Mouse (Mus musculus) monocyte, adult 5-6 weeks (primary cell): ENCODE measurements at regions not wholly inside any gene's neighbourhood (a gene's known extent, or its start where the extent isn't known, plus 50 kb on each side); places are given as distances from the start of the nearest gene placed in this dataset.
A peak's percentile ranks its signal among the peaks of the same experiment; 100 is the strongest.
"Not testable (repeated sequence)": the region's sequence is repeated elsewhere in the genome, so short reads cannot be mapped to it uniquely, and the experiment has no call there.

Source experiments
- ATAC-seq: fragments of 153-309, 156-312 bp; replicated peaks from 2 replicates; pipeline ENCODE4 v1.8.0; 2017; ENCODE audit warnings: mild to moderate bottlenecking; ENCODE audit not compliant: low TSS enrichment, insufficient number of reproducible peaks, severe bottlenecking, poor library complexity, low FRiP score

DNA sequence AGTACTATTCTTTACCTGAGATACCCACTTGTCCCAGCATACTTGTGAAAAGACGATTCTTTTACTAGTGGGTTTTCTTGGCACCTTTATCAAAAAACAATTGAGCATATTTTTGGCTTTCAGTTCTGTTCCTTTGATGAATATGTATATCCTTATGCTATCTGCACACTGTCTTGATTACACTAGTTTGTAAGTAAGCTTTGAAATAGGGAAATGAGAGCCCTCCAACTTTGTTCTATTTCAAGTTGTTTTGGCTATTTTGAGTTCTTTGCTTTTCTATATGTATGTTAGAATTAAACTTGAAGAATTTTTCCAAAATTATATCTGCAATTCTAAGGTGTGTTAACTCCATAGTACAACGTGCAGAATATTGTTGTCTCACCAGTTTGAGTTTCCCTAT is 311.3 kb downstream of the Gm11232 start:
- no peak for ATAC-seq

DNA sequence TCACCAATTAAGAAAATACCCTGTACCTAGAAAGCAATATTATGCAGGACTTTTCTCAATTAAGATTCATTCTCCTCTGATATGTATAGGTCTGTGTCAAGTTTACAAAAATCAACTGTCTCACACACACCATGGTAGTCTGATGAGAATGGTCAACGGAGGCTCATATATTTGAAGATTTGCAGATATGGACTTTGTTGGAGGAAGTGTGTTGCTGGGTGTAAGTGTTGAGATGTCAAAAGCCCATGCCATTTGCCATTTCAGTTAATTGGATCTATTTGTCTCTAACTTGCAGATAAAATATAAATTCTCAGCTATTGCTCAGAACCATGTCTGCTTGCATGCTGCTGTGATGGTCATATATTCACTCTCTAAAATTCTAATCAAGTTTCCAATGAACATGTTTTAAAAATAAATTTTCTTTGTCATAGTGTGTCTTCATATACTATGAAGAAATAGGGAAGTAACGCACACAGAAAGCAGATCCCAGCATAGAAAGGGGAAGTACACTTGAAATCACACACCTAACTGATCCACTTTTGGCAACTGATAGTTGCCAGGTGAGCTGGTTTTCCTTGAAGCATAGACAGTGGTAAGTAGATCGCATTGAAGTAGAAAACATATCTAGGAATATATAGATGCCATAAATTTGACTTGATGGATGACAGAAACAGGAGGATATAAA is 326.4 kb downstream of the Gm11232 start:
- no peak for ATAC-seq

DNA sequence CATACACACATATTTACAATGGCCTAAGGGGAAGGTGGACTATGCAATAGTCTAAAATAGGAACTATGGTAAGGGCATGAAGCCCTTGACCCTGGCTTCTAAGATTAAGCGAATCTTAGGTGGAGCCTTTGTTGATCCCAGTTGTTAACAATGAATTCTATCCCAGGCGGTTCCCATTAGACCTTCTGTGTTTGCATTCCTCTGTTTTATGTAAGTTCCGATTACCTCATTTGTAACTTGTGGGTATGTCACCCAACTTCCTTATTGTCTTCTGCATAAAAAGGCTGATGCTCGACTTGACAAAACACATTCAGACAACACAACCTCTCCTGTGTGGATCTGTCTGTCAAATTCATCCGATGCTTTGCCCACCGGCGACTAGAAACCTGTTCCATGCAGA is 335.6 kb downstream of the Gm11232 start:
- ATAC-seq = not testable (repeated sequence)

DNA sequence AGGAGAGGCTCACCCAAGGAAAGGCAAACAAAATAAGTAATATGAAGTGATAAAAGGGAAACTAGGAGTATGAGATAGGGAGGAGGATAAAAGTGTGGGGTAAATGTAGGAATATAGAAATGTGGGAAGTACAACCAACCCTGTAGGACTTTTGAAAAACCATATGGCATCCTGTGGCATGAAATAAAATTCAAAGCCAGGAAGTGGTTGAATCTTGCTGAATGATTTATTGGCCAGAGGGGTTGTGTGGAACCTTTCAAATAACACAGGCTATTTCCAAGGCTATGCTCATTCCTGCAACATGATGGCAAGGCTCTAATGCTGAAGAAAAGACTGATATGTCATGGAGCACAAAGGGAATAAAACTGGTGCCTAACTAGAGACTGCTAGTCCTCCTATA is 347.9 kb downstream of the Gm11232 start:
- ATAC-seq = no peak

DNA sequence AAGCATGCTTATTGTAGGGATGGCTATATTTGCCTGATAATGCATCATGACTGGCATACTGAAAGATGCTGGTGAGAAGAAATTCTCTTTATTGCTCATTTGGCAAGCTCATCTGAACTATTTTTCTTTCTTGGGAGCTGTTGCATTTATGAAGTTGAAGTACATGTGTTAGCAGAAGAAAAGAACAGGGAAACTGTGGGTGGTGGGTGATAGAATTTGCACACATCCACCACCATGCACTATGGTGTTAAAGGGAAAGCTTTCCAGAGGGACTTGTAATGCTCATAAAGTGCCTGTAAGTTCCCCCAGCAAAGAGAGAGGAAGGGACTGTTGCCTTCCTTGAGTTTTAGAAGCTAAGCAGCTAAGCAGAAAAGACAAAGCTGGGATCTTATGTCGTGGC is 367.3 kb downstream of the Gm11232 start:
- no peak for ATAC-seq

DNA sequence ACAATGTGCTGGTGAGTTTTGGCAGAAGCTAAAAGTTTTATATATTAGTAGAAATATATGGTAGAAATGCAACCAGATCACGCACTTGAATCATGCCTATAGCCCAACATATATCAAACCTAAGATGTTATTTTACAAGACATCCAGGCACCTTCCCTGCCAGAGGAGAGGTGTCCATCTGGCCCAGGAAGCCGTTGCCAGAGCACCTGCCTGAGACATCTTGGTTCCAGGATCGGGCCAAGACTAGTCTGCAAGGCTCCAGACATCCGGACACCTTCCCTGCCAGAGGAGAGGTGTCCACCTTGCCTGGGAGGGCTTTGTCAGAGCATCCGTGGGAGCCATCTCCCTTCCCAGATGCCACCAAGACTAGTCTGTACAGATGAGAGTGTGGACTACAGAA is 388.5 kb downstream of the Gm11232 start:
- ATAC-seq = no peak

DNA sequence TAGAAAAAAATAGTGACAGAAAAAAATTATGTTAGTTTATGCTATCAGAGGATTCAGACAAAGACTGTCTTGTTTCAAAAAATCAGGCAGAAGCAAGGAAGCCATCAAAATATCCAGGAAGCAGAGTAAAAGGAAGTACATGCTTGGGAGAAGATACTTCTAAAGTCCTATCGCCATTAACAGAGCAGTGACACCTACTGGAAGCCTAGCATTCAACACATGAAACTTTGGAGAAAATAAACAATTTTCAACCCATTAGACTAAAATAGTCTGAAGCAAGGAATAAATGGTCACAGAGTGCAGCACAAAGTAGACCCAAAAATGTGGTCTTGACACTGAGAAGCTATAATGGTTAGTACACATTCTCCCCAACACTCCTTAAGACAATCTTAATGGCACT is 394.0 kb downstream of the Gm11232 start:
- no peak for ATAC-seq

DNA sequence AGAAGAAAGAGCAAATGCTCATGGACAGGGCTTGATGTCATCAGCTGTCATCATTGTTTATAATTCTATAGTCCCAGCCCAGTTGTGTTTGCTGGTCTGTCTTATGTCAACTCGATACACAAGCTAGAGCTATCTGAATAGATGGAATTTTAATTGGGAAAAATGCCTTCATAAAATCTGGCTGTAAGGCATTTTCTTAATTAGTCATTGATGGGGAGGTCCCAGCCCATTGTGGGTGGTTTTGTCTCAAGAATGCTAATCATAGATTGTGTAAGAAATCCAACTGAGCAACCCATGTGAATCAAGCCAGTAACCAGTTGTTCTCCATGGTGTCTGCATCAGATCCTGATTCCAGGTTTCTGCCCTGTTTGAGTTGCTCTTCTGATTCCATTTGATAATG is 400.1 kb downstream of the Gm11232 start:
- ATAC-seq = no peak

DNA sequence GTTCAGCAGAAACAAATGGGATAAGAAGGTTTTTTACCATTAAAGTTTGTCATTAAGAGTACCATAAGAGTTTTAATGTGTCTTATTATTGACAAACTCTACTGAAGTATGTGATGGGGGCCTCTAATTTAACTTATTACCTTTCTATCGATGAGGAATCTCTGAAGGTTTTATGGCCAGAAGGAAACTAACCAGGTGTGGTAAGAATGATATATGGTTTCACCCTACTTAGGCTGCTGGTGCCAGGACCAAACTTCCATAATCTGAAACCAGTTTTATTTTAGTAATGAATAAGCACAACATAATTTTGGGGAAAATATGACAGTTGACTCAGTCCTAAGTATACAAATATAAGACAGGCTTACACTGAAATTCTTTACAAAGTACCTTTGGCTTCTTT is 401.1 kb downstream of the Gm11232 start:
- ATAC-seq = no peak

DNA sequence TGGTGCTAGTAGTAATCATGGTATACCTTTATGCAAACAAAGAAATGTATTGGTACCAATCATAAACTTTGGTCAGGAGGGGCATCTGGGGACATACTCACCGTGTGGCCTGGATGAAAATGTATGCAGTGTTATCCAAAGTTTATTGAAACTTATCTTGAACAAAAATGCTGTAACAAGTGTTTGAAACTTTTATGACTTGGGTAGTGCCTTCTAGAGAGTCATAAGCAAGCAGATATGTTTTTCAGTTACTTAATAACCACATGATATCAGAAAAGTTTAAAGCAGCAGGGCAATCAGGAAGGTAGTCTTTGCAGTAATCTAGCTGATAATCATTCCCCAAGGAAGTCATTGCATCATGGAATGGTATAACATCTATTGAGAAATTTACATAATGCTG is 401.5 kb downstream of the Gm11232 start:
- no peak for ATAC-seq

DNA sequence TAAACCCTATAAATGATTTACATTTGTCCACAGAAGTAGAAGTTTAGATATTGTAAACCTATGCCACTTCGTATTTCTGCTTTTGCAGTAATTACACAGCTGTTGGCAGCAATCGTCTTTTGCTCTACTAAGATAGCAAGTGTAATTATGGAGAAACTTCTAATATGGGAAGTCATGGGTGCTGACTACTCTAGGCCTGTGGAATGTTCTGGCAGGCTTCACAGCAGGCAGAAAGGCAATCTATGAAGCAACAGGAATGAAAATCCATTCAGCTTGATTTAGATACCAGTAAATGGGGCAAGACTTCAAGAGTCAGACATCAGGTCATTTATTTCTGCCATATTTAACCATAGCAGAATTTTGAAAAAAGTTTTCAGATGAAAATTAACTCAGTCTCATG is 405.9 kb downstream of the Gm11232 start:
- ATAC-seq = no peak

DNA sequence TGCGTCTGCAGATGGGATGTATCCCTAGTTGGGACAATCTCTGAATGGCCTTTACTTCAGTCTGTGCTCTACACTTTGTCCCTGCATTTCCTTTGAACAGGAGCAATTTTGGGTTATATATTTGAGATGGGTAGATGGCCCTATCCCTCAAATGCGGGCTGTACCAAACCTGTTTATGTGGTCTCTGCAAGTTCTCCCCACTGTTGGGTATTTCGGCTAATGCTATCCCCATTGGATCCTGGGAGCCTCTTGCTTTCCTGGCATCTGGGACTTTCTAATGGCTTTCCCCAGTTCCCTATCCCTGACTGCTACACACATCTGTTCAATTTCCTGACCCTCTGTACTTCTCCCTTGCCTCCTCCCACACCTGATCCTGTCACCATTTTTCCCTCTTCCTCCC is 414.7 kb downstream of the Gm11232 start:
- no peak for ATAC-seq

DNA sequence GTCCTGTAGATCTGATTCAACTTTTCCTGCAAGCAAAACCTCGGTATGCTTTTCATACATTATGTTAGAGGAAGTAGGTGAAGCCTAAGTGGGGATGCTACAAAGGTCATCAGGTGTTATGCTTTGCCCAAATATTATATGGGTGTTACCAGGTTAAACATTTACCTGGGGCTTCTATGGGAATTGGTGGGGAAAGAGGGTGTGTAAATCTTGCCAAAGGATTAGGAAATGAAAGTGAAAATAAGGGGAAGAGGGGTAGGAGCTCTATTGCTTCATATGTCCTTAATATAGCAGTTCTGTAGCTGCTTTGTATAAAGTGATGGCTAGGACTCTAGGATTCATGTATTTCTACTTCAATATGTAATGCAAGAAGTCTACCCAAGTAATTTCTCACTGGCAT is 419.2 kb downstream of the Gm11232 start:
- ATAC-seq = no peak

DNA sequence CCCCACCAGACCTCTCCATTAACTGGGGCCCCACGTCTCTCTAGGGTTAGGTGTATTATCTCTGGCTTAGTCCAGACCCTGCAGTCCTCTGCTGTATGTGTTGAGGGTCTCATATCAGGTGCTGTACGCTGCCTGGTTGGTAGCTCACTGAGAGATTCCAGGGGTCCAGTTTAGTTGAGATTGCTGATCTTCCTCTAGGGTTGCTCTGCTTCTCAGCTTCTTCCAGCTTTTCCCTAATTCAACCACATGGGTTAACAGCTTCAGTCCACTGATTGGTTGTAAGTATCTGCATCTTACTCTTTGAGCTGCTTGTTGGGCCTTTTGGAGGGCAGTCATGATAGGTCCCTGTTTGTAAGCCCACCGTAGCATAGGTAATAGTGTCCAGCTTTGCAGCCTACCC is 425.1 kb downstream of the Gm11232 start:
- no peak for ATAC-seq

DNA sequence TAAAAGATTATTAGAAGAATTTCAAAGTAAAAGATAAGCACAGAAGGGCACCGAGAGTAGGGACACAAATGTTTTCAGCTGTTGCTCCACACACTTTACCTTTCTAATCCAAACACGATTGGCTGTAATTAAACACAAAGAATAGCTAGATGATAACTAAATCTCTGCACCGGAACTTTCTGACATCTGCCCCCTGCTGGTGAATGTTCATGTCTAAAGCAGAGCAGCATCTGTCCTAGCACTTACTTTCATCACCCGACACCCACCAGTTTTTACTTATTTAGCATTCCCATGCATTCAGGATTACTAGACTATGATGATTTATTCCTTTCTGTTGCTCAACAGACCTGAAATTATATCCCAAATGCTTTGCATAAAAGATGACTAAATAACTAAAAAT is 425.7 kb downstream of the Gm11232 start:
- ATAC-seq = no peak

DNA sequence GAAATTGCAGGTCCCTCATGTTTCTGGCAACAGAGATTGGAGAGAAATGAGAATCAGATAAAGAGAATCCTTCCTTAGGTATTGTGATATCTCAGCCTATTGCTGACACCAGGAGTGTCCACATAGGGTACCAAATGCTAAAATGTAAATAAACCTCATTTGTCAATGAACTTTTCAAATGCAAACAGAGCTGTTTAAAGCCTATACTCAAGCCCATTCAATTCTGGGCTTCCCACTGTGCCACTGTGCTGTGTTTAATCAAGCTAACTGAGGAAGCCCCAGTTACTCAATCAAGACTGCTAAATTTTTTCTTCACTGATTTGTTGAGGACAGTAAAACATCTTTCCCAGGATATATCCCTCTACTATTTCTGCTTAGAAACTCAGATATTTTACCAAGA is 441.2 kb downstream of the Gm11232 start:
- no peak for ATAC-seq

DNA sequence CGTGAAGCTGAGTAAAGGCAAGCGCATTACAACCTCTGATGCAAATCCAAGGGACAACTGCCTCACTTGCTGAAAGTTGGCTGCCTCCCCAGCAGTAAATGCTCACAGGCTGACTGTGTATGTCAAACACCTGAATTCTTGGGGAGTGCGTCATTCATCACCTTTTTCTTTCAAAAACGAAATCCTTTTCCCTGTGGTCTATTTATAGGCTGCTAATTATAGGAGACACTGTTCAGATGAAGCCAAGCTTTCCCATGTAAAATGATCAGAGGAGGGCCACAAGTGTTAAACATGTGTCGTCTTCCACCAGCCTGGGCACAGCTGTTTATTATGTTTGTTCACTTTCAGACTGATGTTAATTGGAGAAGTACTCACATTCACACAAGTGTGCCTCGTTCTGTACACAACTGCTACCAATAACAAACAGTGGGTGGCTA is 450.6 kb downstream of the Gm11232 start:
- ATAC-seq = no peak

DNA sequence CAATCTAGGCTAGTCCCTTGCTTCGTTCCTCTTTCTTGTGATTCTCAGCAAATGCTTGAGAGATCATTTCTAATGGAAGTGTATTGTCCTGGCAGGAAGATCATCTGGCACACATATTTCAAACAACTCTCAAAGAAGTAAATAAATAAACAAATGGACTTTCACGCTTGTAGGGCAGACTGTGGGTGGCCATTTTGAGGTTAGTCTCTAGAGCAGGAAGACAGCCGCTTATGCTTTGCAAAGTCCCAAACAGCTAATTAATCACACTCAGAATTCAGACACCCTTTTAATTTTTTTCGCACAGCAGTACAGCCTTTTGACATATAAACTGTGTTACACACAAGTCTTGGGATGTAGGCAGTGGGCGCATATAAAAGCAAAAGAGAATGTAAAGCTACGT is 451.1 kb downstream of the Gm11232 start:
- no peak for ATAC-seq

DNA sequence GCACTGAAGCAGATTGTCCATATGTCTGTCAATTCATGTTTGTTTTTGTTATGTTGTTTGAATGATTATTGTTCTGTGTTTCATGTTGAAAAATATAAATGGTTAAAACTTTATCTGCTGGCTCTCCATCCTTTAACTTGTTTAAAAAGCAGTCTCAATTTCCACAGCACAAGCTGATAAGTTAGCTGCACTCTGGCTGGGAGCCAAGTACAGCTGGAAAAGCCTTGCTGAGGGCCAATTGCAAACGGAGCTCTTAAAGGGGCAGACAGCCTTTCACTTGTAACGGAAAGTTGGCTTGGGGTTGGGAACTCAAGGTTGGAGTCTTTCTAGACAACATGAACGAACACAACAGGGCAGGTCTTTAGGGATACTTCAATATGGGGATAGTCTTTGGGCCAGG is 462.0 kb downstream of the Gm11232 start:
- ATAC-seq = not testable (repeated sequence)

DNA sequence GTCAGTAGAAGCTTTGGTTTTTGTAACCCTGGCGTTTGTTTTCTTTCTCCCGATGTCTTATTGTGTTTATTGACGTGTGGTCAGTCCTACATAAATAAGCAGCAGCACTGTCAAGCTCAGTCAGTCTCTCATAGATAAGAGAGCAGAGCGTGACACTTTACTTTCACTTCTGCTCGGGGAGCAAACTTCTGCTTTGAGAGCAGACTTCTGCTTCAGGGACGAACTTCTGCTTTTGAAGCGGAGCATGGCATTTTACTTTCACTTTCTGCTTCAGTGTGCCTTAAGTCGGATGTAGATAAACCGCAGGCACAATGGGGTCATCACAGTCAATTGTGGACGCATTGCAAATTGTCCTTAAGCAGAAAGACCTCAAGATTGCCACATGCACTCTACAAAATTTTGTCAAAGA is 466.0 kb downstream of the Gm11232 start:
- peak; percentile 92 for ATAC-seq

DNA sequence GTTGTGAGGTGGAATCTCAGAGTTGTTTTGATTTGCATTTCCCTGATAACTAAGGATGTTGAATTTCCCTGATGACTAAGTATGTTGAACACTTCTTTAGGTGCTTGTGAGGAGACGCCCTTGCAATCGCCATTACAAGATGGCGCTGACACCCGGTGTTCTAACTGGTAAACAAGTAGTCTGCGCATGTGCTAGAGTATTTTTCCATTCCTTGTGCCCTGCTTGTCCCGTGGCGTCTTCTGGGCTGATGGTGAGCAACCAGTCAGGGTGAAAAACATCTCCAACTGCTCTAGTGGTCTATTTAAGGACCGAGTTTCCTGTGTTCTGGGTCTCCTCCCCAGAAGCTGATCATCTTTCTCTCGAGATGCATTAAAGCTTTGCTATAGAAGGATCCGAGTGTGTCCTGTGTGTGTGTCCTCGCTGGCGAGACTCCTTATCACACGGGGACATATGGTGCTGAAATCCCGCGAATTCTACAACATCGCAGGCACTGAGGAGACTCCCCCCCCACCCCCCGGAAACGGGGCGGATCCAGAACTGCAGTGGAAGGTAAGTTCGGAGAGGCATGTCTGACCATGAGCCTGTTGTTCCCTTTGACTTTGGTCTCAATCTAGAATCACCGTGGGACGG is 466.5 kb downstream of the Gm11232 start:
- ATAC-seq = peak; percentile 69; the same call in 1 of the 2 replicates
